Mouse (Mus musculus): Measurements from ENCODE around the gene Chrm2.

DNA sequence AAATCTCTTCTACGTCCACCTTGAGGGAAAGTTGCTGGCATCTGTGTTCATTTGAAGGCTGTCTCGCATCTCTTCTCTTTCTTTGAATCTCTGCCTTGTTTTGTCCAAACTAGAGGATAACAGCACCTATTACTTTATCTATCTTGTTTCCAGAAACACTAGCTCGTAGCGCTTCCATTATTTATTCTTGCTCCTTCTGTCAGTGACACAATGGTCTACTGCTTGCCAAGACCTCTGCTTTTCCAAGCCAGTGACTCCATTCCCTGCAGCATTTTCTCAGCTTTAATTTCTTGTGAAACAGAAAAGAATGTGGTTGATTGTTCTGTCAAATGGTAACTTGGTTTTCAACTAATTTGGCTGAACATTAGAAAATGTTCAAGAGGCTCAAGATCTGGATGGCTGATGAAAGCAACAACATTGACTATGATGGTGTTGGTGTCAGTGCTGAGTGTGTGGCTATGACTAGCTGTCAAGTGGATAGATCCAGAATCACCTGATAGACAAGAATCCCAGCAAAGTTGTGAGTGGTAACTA lies 96.3 kb downstream of the Chrm2 start:
- TF ChIP-seq CTCF (IDR thresholded peaks at IDR 0.05; ENCODE audit: extremely low read depth, insufficient read length, insufficient replicate concordance, low read depth, low read length): no peak
- TF ChIP-seq POLR2A (IDR thresholded peaks at IDR 0.05; ENCODE audit: low read depth, low read length): no peak
